Mouse (Mus musculus) intestine, embryonic 16.5 days (tissue): Measurements from ENCODE around the gene Ddn. TPM values are rescaled to one million over a fixed set of nuclear protein-coding genes. Genes with fewer than 3 reads are reported as not detected.

Experiments used
- ATAC-seq: fragments of 200-750 bp; cut with Nextera tagmentation; 2 replicates; pipeline ENCODE4 v1.8.0; 2017; ENCODE audit warnings: moderate TSS enrichment, moderate library complexity
- H3K27ac ChIP-seq: fragments of 300-500 bp; sonication (generic); 2 replicates; pipeline ENCODE4 v1.5.1; 2014; ENCODE audit warnings: mild to moderate bottlenecking, low read length
- H3K27me3 ChIP-seq: fragments of 300-500 bp; sonication (generic); replicated peaks from 2 replicates; pipeline ENCODE4 v1.6.1; 2014; ENCODE audit warnings: low read length, control low read depth, mixed read lengths; ENCODE audit not compliant: control insufficient read depth, insufficient read depth
- H3K36me3 ChIP-seq: fragments of 300-500 bp; sonication (generic); 2 replicates; pipeline ENCODE4 v1.6.1; 2014; ENCODE audit warnings: low read length, control low read depth; ENCODE audit not compliant: control insufficient read depth, insufficient read depth
- H3K4me1 ChIP-seq: fragments of 300-500 bp; sonication (generic); 2 replicates; pipeline ENCODE4 v1.6.1; 2014; ENCODE audit warnings: low read length, control low read depth, mixed read lengths; ENCODE audit not compliant: control insufficient read depth, insufficient read depth
- H3K4me2 ChIP-seq: fragments of 300-500 bp; sonication (generic); 2 replicates; pipeline ENCODE4 v1.6.1; 2014; ENCODE audit warnings: low read depth, low read length, control low read depth
- H3K4me3 ChIP-seq: fragments of 300-500 bp; sonication (generic); 2 replicates; pipeline ENCODE4 v1.5.1; 2014; ENCODE audit warnings: mild to moderate bottlenecking, low read length
- H3K9ac ChIP-seq: fragments of 300-500 bp; sonication (generic); 2 replicates; pipeline ENCODE4 v1.6.1; 2014; ENCODE audit warnings: low read depth, low read length
- H3K9me3 ChIP-seq: fragments of 300-500 bp; sonication (generic); 2 replicates; pipeline ENCODE4 v1.6.1; 2016; ENCODE audit warnings: low read length, control low read depth; ENCODE audit not compliant: control insufficient read depth
- whole genome bisulfite sequencing: fragments of 180-500 bp; shearing (Covaris S2); extraction: QIAGEN DNeasy Blood & Tissue Kit; methylation state at CpG from one replicate; pipeline ENCODE4 v1.1.7; 2014; 5-methylcytosine and 5-hydroxymethylcytosine counted together
- polyA plus RNA-seq: library from polyadenylated mRNA; unstranded; fragments of >200 nt; fragmentation: Nextera tagmentation; extraction: Ambion mirVana; gene quantifications from 2 replicates; pipeline ENCODE4 v1.2.1, GENCODE M21; 2015

Ddn gene
- polyA plus RNA-seq, 1 experiment from 2014 or later, result not detected

DNA sequence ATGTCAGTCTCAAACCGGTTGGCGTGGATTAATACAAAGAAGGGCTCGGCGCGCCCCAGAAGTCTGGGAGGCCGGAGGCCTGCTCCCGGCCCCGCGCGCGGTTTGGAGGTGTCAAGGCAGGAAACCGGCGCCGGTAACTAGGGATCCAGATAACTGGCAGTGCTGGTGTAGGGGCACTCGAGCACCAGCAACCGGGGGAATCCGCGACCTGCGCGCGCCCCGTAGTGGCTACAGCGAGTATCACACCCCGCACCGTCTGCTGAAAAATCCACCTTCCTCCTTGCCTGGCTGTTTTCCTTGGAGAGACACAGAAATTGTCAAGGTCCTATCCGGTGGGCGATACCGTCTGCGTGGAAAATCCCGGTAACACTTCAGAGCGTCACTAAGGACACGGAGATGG is 5.2 kb downstream of the Ddn start:
- H3K4me1 ChIP-seq, result peaks cover 33% of the 10 kb centered on the region
- H3K4me3 ChIP-seq, result peak overlapping the region; percentile 22; the same call in 1 of the 2 replicates
- peaks cover 79% of the 10 kb centered on the region for H3K27me3 ChIP-seq
- no peaks in the 10 kb centered on the region for H3K36me3 ChIP-seq
- WGBS, result 2% methylated on average over 32 of the region's 32 CpGs
- H3K4me2 ChIP-seq, result peak overlapping the region; percentile 46
- H3K9ac ChIP-seq, result no peak overlapping the region
- H3K27ac ChIP-seq, result no peak overlapping the region
- no peaks in the 10 kb centered on the region for H3K9me3 ChIP-seq
- ATAC-seq, result 0 out of 2 replicates have a peak, but pooled peaks have one; percentile 19

DNA sequence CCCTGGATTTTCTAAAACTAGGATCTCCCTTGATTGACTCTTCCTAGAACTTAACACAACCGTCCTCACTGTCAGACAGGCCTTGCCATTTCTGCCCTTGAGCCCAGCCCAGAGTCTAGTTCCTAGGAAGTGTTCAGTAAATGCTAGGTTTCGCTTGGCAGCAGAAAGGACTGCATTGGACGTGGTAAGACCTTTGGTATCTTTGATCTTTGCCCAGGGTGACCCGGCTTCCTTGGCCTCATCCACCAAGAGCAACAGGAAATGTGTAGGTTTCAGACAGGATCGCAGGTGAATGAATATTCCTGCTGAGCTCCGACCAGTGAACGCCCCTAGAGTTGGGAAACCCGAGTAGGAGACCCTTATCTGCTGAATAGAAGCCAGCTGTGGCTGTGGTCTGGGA is 6.4 kb downstream of the Ddn start:
- Histone ChIP-seq H3K36me3 (no peaks in the 10 kb centered on the region), H3K9ac (no peak overlapping the region), H3K9me3 (no peaks in the 10 kb centered on the region), H3K27ac (peak overlapping the region; percentile 16; the same call in 1 of the 2 replicates), H3K27me3 (peaks cover 79% of the 10 kb centered on the region), H3K4me1 (peaks cover 26% of the 10 kb centered on the region), H3K4me2 (peak overlapping the region; percentile 1; the same call in 1 of the 2 replicates), H3K4me3 (no peak overlapping the region)
- peak; percentile 42; the same call in 1 of the 2 replicates for ATAC-seq
- 6% methylated on average over 8 of the region's 8 CpGs for whole genome bisulfite sequencing

DNA sequence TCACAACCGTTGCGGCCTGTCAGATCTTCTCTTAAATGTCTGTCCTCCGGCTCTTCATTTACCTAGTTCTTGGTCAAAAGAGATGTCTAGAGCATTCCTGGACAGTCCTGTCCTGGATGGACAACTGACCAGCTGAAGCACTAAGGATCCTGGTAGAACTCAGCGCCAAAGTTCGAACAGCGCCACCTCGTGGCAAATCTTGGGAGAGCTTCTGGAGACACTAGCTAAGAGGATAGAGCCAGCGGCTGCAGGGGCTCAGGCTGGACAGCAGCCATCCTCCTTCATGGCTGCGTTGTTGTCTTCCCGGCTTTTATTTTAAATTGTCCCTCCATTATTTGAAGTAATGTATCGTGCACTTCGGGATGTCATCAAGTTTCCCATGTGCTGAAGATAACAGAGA is 9.9 kb downstream of the Ddn start:
- Histone ChIP-seq H3K4me3 (no peak overlapping the region), H3K9ac (no peak overlapping the region), H3K4me2 (no peak overlapping the region), H3K27me3 (peaks cover 76% of the 10 kb centered on the region), H3K4me1 (peaks cover 9% of the 10 kb centered on the region; the same call in 1 of the 2 replicates), H3K36me3 (no peaks in the 10 kb centered on the region), H3K27ac (no peak overlapping the region), H3K9me3 (no peaks in the 10 kb centered on the region)
- WGBS, result 11% methylated on average over 12 of the region's 12 CpGs
- no peak for ATAC-seq

DNA sequence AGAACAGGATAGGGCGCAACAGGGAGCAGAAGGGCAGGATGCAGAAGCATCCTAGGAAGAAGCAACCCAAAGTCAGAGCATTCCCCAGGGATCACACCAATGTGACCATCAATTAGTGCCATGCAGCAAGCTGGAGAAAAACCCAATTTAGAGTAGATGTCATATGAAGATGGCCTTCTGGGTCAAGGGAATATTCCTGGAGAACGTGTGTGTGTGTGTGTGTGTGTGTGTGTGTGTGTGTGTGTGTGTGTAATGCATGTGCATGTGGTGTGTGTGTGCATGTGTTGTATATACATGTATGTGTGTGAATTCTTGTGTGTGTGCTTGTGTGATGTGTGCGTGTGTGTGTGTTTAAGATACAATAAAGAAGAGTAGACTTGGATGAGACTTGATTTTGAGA is 10.4 kb downstream of the Ddn start:
- no peak for ATAC-seq
- WGBS, result 45% methylated on average over 3 of the region's 3 CpGs
- Histone ChIP-seq H3K4me2 (no peak overlapping the region), H3K9ac (no peak overlapping the region), H3K9me3 (no peaks in the 10 kb centered on the region), H3K4me1 (peaks cover 8% of the 10 kb centered on the region; the same call in 1 of the 2 replicates), H3K27me3 (peaks cover 78% of the 10 kb centered on the region), H3K27ac (no peak overlapping the region), H3K36me3 (no peaks in the 10 kb centered on the region), H3K4me3 (no peak overlapping the region)

DNA sequence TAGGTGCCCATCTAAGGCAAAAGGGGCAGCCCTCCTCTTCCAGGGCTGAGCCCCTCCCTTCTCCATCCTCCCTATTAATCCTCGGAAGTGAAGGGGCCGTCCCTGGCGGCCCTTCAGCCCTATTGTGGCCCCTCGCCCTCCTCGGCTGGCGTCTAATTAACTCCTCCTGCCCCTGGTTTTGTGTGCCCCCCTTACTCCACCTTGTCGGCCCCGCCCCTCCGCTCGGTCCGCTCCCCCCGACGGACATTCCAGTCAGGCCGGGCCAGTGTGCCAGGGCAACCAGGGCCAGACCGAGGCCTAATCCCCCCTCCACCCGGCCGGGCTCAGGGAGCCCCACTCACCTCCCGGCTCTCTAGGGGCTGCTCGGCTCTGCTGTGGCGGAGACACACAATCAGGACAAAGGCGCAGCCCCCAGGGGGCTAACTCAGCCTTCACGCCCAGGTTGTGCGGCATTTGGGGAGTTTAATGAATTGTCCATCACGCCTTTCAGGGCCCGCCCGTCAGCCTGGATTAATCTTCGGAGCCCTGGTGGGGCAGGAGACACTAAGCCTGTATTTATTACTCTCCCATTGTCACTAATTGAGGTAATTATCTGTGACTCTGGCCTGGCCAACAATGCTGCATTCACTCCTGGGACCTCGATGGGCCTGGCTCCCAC is 11.3 kb downstream of the Ddn start:
- H3K9ac ChIP-seq, result no peak overlapping the region
- H3K27ac ChIP-seq, result no peak overlapping the region
- no peaks in the 10 kb centered on the region for H3K9me3 ChIP-seq
- no peak overlapping the region for H3K4me3 ChIP-seq
- peaks cover 79% of the 10 kb centered on the region for H3K27me3 ChIP-seq
- peaks cover 5% of the 10 kb centered on the region; the same call in 1 of the 2 replicates for H3K4me1 ChIP-seq
- H3K36me3 ChIP-seq, result no peaks in the 10 kb centered on the region
- 7% methylated on average over 27 of the region's 28 CpGs for WGBS
- no peak overlapping the region for H3K4me2 ChIP-seq
- no peak for ATAC-seq

DNA sequence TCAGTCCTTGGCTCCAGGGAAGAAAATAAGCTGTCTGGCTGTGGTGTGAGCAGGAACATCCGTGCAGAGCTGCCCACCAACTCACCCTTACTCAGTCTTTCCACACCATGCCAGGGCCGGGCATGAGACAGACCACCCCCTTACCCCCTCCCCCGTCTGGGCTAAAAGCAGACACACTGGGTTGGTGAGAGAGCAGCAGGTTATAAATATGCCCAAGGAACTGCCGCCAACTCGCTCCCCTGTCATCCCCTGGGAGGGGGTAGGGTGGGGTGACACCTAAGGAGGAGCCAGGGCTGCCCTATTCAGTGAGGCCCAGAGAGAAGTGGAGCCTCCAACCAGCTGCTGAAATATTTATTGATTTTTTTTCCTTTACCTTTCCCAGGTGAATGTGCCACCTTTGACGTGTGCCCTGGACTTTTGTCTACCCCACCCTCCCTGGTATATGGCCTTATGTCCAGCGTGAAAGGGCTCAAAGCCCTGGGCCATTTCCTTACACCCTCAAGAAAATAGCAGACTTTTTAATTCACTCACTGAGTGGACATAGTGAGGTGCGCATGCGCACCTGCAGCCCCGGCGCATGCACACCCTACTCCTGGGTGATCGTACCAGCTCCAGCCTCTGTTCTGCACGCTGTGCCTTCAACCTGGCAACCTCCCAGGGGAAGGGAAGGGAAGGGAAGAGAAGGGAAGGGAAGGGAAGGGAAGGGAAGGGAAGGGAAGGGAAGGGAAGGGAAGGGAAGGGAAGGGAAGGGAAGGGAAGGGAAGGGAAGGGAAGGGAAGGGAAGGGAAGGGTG is 12.3 kb downstream of the Ddn start:
- Histone ChIP-seq H3K9me3 (no peaks in the 10 kb centered on the region), H3K36me3 (no peaks in the 10 kb centered on the region), H3K4me3 (no peak overlapping the region), H3K4me2 (no peak overlapping the region), H3K27ac (no peak overlapping the region), H3K4me1 (peaks cover 13% of the 10 kb centered on the region), H3K27me3 (peaks cover 82% of the 10 kb centered on the region), H3K9ac (no peak overlapping the region)
- 5% methylated on average over 13 of the region's 13 CpGs for WGBS
- peak; percentile 35; the same call in 1 of the 2 replicates for ATAC-seq

DNA sequence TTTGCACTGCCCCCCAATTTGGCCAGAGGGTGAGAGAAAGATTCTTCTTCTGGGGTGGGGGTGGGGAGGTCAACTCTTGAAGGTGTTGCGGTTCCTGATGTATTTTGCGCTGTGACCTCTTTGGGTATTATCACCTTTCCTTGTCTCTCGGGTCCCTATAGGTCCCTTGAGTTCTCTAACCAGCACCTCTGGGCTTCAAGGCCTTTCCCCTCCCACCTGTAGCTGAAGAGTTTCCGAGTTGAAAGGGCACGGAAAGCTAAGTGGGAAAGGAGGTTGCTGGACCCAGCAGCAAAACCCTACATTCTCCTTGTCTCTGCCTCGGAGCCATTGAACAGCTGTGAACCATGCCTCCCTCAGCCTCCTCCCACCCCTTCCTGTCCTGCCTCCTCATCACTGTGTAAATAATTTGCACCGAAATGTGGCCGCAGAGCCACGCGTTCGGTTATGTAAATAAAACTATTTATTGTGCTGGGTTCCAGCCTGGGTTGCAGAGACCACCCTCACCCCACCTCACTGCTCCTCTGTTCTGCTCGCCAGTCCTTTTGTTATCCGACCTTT is 16.1 kb downstream of the Ddn start:
- H3K36me3 ChIP-seq, result no peaks in the 10 kb centered on the region
- H3K9me3 ChIP-seq, result no peaks in the 10 kb centered on the region
- H3K9ac ChIP-seq, result no peak overlapping the region
- peaks cover 27% of the 10 kb centered on the region for H3K4me1 ChIP-seq
- H3K4me3 ChIP-seq, result peak overlapping the region; percentile 31
- no peak for ATAC-seq
- 0 out of 2 replicates have a peak overlapping the region, but pooled peaks have one; percentile 43 for H3K4me2 ChIP-seq
- no peak overlapping the region for H3K27ac ChIP-seq
- H3K27me3 ChIP-seq, result peaks cover 95% of the 10 kb centered on the region
- 2% methylated on average over 13 of the region's 13 CpGs for WGBS

DNA sequence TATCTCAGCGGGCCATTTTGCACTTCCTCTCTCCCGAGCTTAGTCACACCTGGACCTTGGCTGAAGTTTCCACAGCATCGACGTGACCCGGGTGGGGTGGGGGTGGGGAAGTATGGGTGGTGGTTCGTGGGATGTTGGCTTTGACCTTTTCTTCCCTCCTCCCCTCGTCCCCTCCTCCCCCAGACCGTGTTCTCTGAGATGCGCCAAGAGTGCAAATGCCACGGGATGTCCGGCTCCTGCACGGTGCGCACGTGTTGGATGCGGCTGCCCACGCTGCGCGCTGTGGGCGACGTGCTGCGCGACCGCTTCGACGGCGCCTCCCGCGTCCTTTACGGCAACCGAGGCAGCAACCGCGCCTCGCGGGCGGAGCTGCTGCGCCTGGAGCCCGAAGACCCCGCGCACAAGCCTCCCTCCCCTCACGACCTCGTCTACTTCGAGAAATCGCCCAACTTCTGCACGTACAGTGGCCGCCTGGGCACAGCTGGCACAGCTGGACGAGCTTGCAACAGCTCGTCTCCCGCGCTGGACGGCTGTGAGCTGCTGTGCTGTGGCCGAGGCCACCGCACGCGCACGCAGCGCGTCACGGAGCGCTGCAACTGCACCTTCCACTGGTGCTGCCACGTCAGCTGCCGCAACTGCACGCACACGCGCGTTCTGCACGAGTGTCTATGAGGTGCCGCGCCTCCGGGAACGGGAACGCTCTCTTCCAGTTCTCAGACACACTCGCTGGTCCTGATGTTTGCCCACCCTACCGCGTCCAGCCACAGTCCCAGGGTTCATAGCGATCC is 16.9 kb downstream of the Ddn start:
- Histone ChIP-seq H3K4me3 (peak overlapping the region; percentile 31), H3K27ac (no peak overlapping the region), H3K9ac (no peak overlapping the region), H3K4me1 (peaks cover 27% of the 10 kb centered on the region), H3K27me3 (peaks cover 94% of the 10 kb centered on the region), H3K36me3 (no peaks in the 10 kb centered on the region), H3K9me3 (no peaks in the 10 kb centered on the region), H3K4me2 (peak overlapping the region; percentile 43)
- ATAC-seq, result no peak
- 1% methylated on average over 75 of the region's 75 CpGs for WGBS

DNA sequence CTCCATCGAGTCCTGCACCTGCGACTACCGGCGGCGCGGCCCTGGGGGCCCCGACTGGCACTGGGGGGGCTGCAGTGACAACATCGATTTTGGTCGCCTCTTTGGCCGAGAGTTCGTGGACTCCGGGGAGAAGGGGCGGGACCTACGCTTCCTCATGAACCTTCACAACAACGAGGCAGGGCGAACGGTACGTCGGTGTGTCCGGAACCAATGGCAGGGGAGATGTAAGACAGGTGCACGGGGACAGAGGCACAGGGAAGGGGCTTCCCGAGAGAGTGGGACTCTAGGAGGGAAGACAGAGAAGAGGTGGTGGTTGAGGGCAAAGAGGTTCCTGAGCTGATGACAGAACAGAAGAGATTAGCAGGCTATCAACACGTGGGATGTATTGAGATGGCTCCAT is 17.5 kb downstream of the Ddn start:
- Histone ChIP-seq H3K4me1 (peaks cover 24% of the 10 kb centered on the region), H3K4me2 (no peak overlapping the region; the same call in 1 of the 2 replicates), H3K27ac (no peak overlapping the region), H3K36me3 (no peaks in the 10 kb centered on the region), H3K9ac (no peak overlapping the region), H3K4me3 (peak overlapping the region; percentile 6; the same call in 1 of the 2 replicates), H3K27me3 (peaks cover 90% of the 10 kb centered on the region), H3K9me3 (no peaks in the 10 kb centered on the region)
- no peak for ATAC-seq
- under 1% methylated on average over 23 of the region's 23 CpGs for WGBS
